Mouse (Mus musculus): ENCODE data around the gene Twf1. TPM values are rescaled to one million over a fixed set of nuclear protein-coding genes. Genes with fewer than 3 reads are reported as not detected.

Gene Twf1
- total RNA-seq (2021), result 10 to 100 TPM; 15.0 to 16.5 TPM

- peak; percentile 98 to 99 for DNase-seq
- intact Hi-C loops (cut with DNase I), result loop anchor here (5.0 kb wide), 1 partner anchor 47 kb away; the partner anchor contains the start of genes Irak4 and Pus7l
Measured at GRCm38 (mm10) chr15:94589219-94590075, at the start of gene Twf1. Gene Twf1, minus strand, starts transcription at chr15:94589889.

GRCm38 (mm10) chr15:94639126-94639525, 49.4 kb upstream of the Twf1 start:
- intact Hi-C loops (cut with DNase I), result no loop called here
- no peak for DNase-seq

- no peak for DNase-seq
- intact Hi-C loops (cut with DNase I), result no loop called here
Measured at GRCm38 (mm10) chr15:94638207-94638606, 48.5 kb upstream of the Twf1 start.

GRCm38 (mm10) chr15:94634524-94634923, 44.8 kb upstream of the Twf1 start:
- no peak for DNase-seq

GRCm38 (mm10) chr15:94630553-94630952, 40.9 kb upstream of the Twf1 start:
- DNase-seq, result no peak
- intact Hi-C loops (cut with DNase I), result no loop called here

More at GRCm38 (mm10) chr15:94634524-94634923, 44.8 kb upstream of the Twf1 start:
- intact Hi-C loops (cut with DNase I), result no loop called here

GRCm38 (mm10) chr15:94628830-94629601, 39.3 kb upstream of the Twf1 start, which contains the start of gene Tmem117:
Gene Tmem117, plus strand, starts transcription at chr15:94629232.
- intact Hi-C loops (cut with DNase I), result no loop called here
- peak; percentile 44 to 46 for DNase-seq

GRCm38 (mm10) chr15:94628463-94628829, 38.8 kb upstream of the Twf1 start:
- intact Hi-C loops (cut with DNase I), result no loop called here
- DNase-seq, result no peak

- intact Hi-C loops (cut with DNase I), result no loop called here
- DNase-seq, result no peak
Measured at GRCm38 (mm10) chr15:94620909-94621308, 31.2 kb upstream of the Twf1 start.

GRCm38 (mm10) chr15:94616036-94616435, 26.3 kb upstream of the Twf1 start:
- DNase-seq, result no peak
- intact Hi-C loops (cut with DNase I), result no loop called here

- intact Hi-C loops (cut with DNase I), result no loop called here
- no peak for DNase-seq
Measured at GRCm38 (mm10) chr15:94607768-94608167, 18.1 kb upstream of the Twf1 start.

GRCm38 (mm10) chr15:94602441-94602840, 12.8 kb upstream of the Twf1 start:
- intact Hi-C loops (cut with DNase I), result loop anchor here (5.0 kb wide), 1 partner anchor 60 kb away; no protein-coding TSS in a partner anchor
- DNase-seq, result no peak

- intact Hi-C loops (cut with DNase I), result loop anchor here (1.0 to 5.0 kb wide), 2 partner anchors 44 to 61 kb away; no protein-coding TSS in a partner anchor
- peak; percentile 34 to 68 for DNase-seq
Measured at GRCm38 (mm10) chr15:94601339-94601738, 11.7 kb upstream of the Twf1 start.

- intact Hi-C loops (cut with DNase I), result loop anchor here (5.0 kb wide), 1 partner anchor 62 kb away; no protein-coding TSS in a partner anchor
- no peak for DNase-seq
Measured at GRCm38 (mm10) chr15:94600145-94600707, 10.5 kb upstream of the Twf1 start.

- DNase-seq, result no peak
- intact Hi-C loops (cut with DNase I), result loop anchor here (5.0 kb wide), 1 partner anchor 51 kb away; the partner anchor contains the start of genes Irak4 and Pus7l
Measured at GRCm38 (mm10) chr15:94593586-94593985, 3.9 kb upstream of the Twf1 start.

- no peak for DNase-seq
- intact Hi-C loops (cut with DNase I), result loop anchor here (5.0 kb wide), 1 partner anchor 49 kb away; the partner anchor contains the start of genes Irak4 and Pus7l
Measured at GRCm38 (mm10) chr15:94591356-94591755, 1.7 kb upstream of the Twf1 start.

- intact Hi-C loops (cut with DNase I), result loop anchor here (5.0 kb wide), 1 partner anchor 48 kb away; the partner anchor contains the start of genes Irak4 and Pus7l
- DNase-seq, result no peak
Measured at GRCm38 (mm10) chr15:94590083-94590482, 394 bp upstream of the Twf1 start.

- DNase-seq, result no peak
- intact Hi-C loops (cut with DNase I), result no loop called here
Measured at GRCm38 (mm10) chr15:94587826-94588715, 1.6 kb downstream of the Twf1 start.

- intact Hi-C loops (cut with DNase I), result no loop called here
- no peak for DNase-seq
Measured at GRCm38 (mm10) chr15:94584738-94585137, 5.0 kb downstream of the Twf1 start.

- intact Hi-C loops (cut with DNase I), result no loop called here
Measured at GRCm38 (mm10) chr15:94583153-94583552, 6.5 kb downstream of the Twf1 start.

More at GRCm38 (mm10) chr15:94583153-94583552, 6.5 kb downstream of the Twf1 start:
- no peak for DNase-seq

Measured in heart, postnatal 36 days (tissue).